8 mouse cellular contexts compared by ENCODE assay signal in the genomic region with DNA sequence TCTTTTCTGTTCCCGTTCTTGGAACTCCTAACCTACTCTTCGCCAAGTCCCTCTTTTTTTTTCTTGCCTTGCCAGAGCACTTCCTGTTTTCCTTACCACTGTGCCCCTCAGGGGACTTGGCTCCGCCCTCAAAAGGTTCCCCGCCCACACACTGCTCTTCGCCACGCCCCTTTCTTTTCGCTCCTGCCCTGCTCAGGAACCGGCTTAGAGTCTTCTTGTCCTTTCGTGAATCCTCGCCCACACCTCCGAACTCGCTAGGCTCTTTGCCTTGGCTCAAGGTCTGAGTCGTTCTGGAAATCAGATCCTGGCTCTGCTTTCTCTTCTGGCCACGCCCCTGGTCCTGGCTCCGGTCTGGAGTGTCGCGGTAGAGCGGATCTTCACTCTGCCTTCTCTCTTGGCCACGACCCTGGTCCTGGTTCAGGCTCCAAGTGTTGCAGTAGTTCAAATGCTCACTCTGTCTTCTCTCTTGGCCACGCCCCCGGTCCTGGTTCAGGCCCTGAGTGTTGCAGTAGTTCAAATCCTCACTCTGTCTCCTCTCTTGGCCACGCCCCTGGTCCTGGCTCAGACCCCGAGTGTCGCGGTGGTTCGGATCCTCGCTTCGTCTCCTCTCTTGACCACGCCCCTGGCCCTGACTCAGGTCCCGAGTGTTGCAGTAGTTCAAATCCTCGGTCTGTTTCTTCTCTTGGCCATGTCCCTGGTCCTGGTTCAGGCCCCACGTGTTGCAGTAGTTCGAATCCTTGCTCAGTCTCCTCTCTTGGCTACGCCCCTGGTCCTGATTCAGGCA. TPM values are rescaled to one million over a fixed set of nuclear protein-coding genes. Genes with fewer than 3 reads are reported as not detected.
DNase-seq lines count a peak whose midpoint lies in the region; ATAC-seq and TF ChIP-seq lines count a peak whose summit lies in the region.

No protein-coding gene starts in this region.

- WGBS in hindbrain, embryonic 12.5 days: 5% methylated on average over 34 of the region's 34 CpGs

- peak overlapping the region; percentile 32 for H3K4me3 ChIP-seq in hindbrain, embryonic 12.5 days

- CTCF ChIA-PET in Patski (lab: Charles Lee): no interaction called here

- no peaks in the 10 kb centered on the region for H3K27me3 ChIP-seq in Patski
- H3K27me3 ChIP-seq in hindbrain, embryonic 12.5 days: peaks cover 17% of the 10 kb centered on the region

- in situ Hi-C loops in Patski (cut with MboI; ENCODE audit: low pct_unique_long_range_greater_than_20kb): no loop called here

- peak; percentile 64 for ATAC-seq in Patski
- ATAC-seq in hindbrain, embryonic 12.5 days (ENCODE audit: low FRiP score): no peak

- H3K4me1 ChIP-seq in hindbrain, embryonic 12.5 days: 0 out of 2 replicates have a peak, but pooled peaks cover 9% of the 10 kb centered on the region

- H3K27ac ChIP-seq in hindbrain, embryonic 12.5 days: no peak overlapping the region

- peak overlapping the region; percentile 45 for H3K4me2 ChIP-seq in hindbrain, embryonic 12.5 days (replicated peaks)

- TF ChIP-seq CTCF in Patski (IDR thresholded peaks at IDR 0.05): no peak

- H3K36me3 ChIP-seq in hindbrain, embryonic 12.5 days: no peaks in the 10 kb centered on the region

- no peaks in the 10 kb centered on the region for H3K9me3 ChIP-seq in hindbrain, embryonic 12.5 days (replicated peaks)

- no peak overlapping the region for H3K9ac ChIP-seq in hindbrain, embryonic 12.5 days

- peak; percentile 27 for DNase-seq in Patski (ENCODE audit: low read depth, low spot score)
- DNase-seq in cerebellum, adult 9-11 months: peak; percentile 67
- peak; percentile 64 to 71 for DNase-seq in frontal cortex, postnatal 14 days (ENCODE audit: low spot score in 2 of 2)
- DNase-seq in layer of hippocampus, postnatal 25 days (ENCODE audit: extremely low spot score in 1 of 2, low spot score in 1 of 2): peak; percentile 21 to 44
- peak; percentile 95 to 96 for DNase-seq in lung, postnatal 4 days
- DNase-seq in retina, postnatal 1 day: peak; percentile 86
- DNase-seq in urinary bladder, postnatal 36 days (ENCODE audit: low spot score in 2 of 2): peak; percentile 89 to 92

- POLR2A ChIA-PET in Patski (lab: Charles Lee): no interaction called here

RNA-seq across cellular contexts. Expression of a gene that starts 2.2 kb away (rescaled TPM):
- not detected for polyA plus RNA-seq in Patski (2021)
- polyA plus RNA-seq in hindbrain, embryonic 12.5 days (2016; fragmentation: Nextera tagmentation; extraction: Ambion mirVana): 0.72 and 1.0 TPM in 2 replicates
- total RNA-seq in layer of hippocampus, postnatal 25 days (2021): 1 to 10 TPM; 1.2 to 1.9 TPM

RNA-seq across cellular contexts. Expression of a gene that starts 20.7 kb away (rescaled TPM):
- polyA plus RNA-seq in Patski (2021): not detected
- 1.2 and 1.6 TPM in 2 replicates for polyA plus RNA-seq in hindbrain, embryonic 12.5 days (2016; fragmentation: Nextera tagmentation; extraction: Ambion mirVana)
- 1 to 10 TPM; 2.0 to 2.3 TPM for total RNA-seq in layer of hippocampus, postnatal 25 days (2021)

RNA-seq across cellular contexts. Expression of a gene that starts 26.5 kb away (rescaled TPM):
- 57.0 TPM for polyA plus RNA-seq in Patski (2021)
- 81.9 and 83.4 TPM in 2 replicates for polyA plus RNA-seq in hindbrain, embryonic 12.5 days (2016; fragmentation: Nextera tagmentation; extraction: Ambion mirVana)
- 10 to 100 TPM; 43.7 to 50.2 TPM for total RNA-seq in layer of hippocampus, postnatal 25 days (2021)

RNA-seq across cellular contexts. Expression of a gene that starts 31.1 kb away (rescaled TPM):
- polyA plus RNA-seq in Patski (2021): 241 TPM
- 285 and 288 TPM in 2 replicates for polyA plus RNA-seq in hindbrain, embryonic 12.5 days (2016; fragmentation: Nextera tagmentation; extraction: Ambion mirVana)
- total RNA-seq in layer of hippocampus, postnatal 25 days (2021): 100 to 1,000 TPM; 136 to 143 TPM

RNA-seq across cellular contexts. Expression of a gene that starts 36.7 kb away (rescaled TPM):
- polyA plus RNA-seq in Patski (2021): 165 TPM
- polyA plus RNA-seq in hindbrain, embryonic 12.5 days (2016; fragmentation: Nextera tagmentation; extraction: Ambion mirVana): 1.8 and 2.4 TPM in 2 replicates
- under 1 TPM in 1 of 2 experiments, not detected in 1; 0.37 TPM for total RNA-seq in layer of hippocampus, postnatal 25 days (2021)

Comparison
In these comparisons a context has a peak if more than half of its experiments do, and no peak if none do; other contexts are left out.
1. DNase-seq: peak in every context shown above with its lines; median percentile 96 in lung, postnatal 4 days; 90 in urinary bladder, postnatal 36 days; 86 in retina, postnatal 1 day; 68 in frontal cortex, postnatal 14 days; 67 in cerebellum, adult 9-11 months; 32 in layer of hippocampus, postnatal 25 days; 27 in Patski.